Mouse (Mus musculus) embryonic facial prominence, embryonic 14.5 days (tissue): ENCODE data around the gene Fhl5. TPM values are rescaled to one million over a fixed set of nuclear protein-coding genes. Genes with fewer than 3 reads are reported as not detected.
"Not testable (repeated sequence)": the region's sequence is repeated elsewhere in the genome, so short reads cannot be mapped to it uniquely, and the experiment has no call there.

ENCODE experiments used
- ATAC-seq: fragments of 200-750 bp; cut with Nextera tagmentation; 2 replicates; pipeline ENCODE4 v1.8.0; 2017; ENCODE audit warnings: low read depth, moderate number of reproducible peaks, moderate TSS enrichment
- DNase-seq: peaks from one replicate; pipeline ENCODE4 v3.0.0-alpha.2; 2015; ENCODE audit warnings: low spot score
- H3K27ac ChIP-seq: fragments of 300-500 bp; sonication (generic); replicated peaks from 2 replicates; pipeline ENCODE4 v1.5.1; 2014; ENCODE audit warnings: low read depth, mild to moderate bottlenecking, low read length, moderate library complexity
- H3K27me3 ChIP-seq: fragments of 300-500 bp; sonication (generic); replicated peaks from 2 replicates; pipeline ENCODE4 v1.6.1; 2014; ENCODE audit warnings: low read length; ENCODE audit not compliant: control insufficient read depth, insufficient read depth
- H3K36me3 ChIP-seq: fragments of 300-500 bp; sonication (generic); 2 replicates; pipeline ENCODE4 v1.6.1; 2014; ENCODE audit warnings: low read length, mixed read lengths; ENCODE audit not compliant: control insufficient read depth, insufficient read depth
- H3K4me1 ChIP-seq: fragments of 300-500 bp; sonication (generic); 2 replicates; pipeline ENCODE4 v1.6.1; 2014; ENCODE audit warnings: antibody characterized with exemption, low read length; ENCODE audit not compliant: control insufficient read depth, insufficient read depth
- H3K4me2 ChIP-seq: fragments of 300-500 bp; sonication (generic); 2 replicates; pipeline ENCODE4 v1.6.1; 2014; ENCODE audit warnings: low read depth, mild to moderate bottlenecking, low read length, moderate library complexity, mixed read lengths
- H3K4me3 ChIP-seq: fragments of 300-500 bp; sonication (generic); 2 replicates; pipeline ENCODE4 v1.5.1; 2014; ENCODE audit warnings: low read depth, mild to moderate bottlenecking, low read length
- H3K9ac ChIP-seq: fragments of 300-500 bp; sonication (generic); 2 replicates; pipeline ENCODE4 v1.6.1; 2014; ENCODE audit warnings: low read depth, mild to moderate bottlenecking, low read length, moderate library complexity, mixed read lengths
- H3K9me3 ChIP-seq: fragments of 300-500 bp; sonication (generic); 2 replicates; pipeline ENCODE4 v1.6.1; 2016; ENCODE audit warnings: low read length; ENCODE audit not compliant: control insufficient read depth
- WGBS: fragments of 180-500 bp; shearing (Covaris S2); extraction: QIAGEN DNeasy Blood & Tissue Kit; methylation state at CpG from one replicate; pipeline ENCODE4 v1.1.7; 2014; 5-methylcytosine and 5-hydroxymethylcytosine counted together
- polyA plus RNA-seq: library from polyadenylated mRNA; unstranded; fragments of >200 nt; fragmentation: Nextera tagmentation; extraction: Ambion mirVana; gene quantifications from 2 replicates; pipeline ENCODE4 v1.2.1, GENCODE M21; 2014

Gene Fhl5
- polyA plus RNA-seq = 0.21 and 0.24 TPM in 2 replicates

DNA sequence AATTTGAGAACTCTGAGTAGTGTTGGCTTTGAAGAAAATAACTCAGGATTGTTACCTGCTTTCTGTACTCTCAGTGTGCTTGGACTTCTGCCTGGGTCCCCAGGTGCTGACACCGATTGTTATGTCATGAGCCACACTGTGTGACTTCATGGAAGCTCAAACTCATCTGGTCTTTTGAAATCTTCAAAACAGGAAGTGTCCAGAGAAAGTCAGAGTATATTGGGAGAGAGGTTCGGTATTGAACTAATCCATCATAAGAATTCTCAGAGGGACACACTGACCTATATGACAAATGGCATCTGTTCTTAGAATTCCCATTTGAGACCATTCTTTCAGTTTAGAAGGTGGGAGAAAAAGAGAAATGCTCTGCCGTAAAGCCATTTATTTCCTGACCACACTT lies at the start of gene Fhl5:
Gene Fhl5 (minus strand): TSS at position 101 of the 400 bp plus-strand sequence.
- no peak for DNase-seq
- no peak for ATAC-seq
- no peaks in the 10 kb centered on the region for H3K27me3 ChIP-seq
- no peaks in the 10 kb centered on the region for H3K9me3 ChIP-seq
- H3K4me2 ChIP-seq = no peak within 1 kb of the TSS
- no peaks in the 10 kb centered on the region for H3K4me1 ChIP-seq
- no peak within 1 kb of the TSS for H3K27ac ChIP-seq
- no peak within 1 kb of the TSS for H3K4me3 ChIP-seq
- 75% methylated on average over 3 of the region's 3 CpGs for WGBS
- no peak within 1 kb of the TSS for H3K9ac ChIP-seq
- 0 out of 2 replicates have a peak, but pooled peaks cover 2% of the 10 kb centered on the region for H3K36me3 ChIP-seq

- 80% methylated on average over 1 of the region's 1 CpGs for WGBS
- ATAC-seq, H3K4me2 ChIP-seq, H3K27ac ChIP-seq, H3K9me3 ChIP-seq, H3K27me3 ChIP-seq, H3K9ac ChIP-seq, H3K36me3 ChIP-seq, H3K4me3 ChIP-seq, DNase-seq, H3K4me1 ChIP-seq: not testable (repeated sequence)
Observed at GRCm38 (mm10) chr4:25285002-25285401, 42.3 kb upstream of the Fhl5 start.

- Histone ChIP-seq H3K4me1 (peaks cover 5% of the 10 kb centered on the region; the same call in 1 of the 2 replicates), H3K27me3 (no peaks in the 10 kb centered on the region), H3K36me3 (peaks cover 18% of the 10 kb centered on the region), H3K4me2 (peak within 1 kb of the TSS; percentile 66), H3K9me3 (no peaks in the 10 kb centered on the region), H3K27ac (peak within 1 kb of the TSS; percentile 98), H3K9ac (peak within 1 kb of the TSS; percentile 97), H3K4me3 (peak within 1 kb of the TSS; percentile 83)
- peak; percentile 99 for ATAC-seq
- WGBS = under 1% methylated on average over 25 of the region's 30 CpGs
- DNase-seq = peak; percentile 98
Observed at GRCm38 (mm10) chr4:25281671-25282038, 39.0 kb upstream of the Fhl5 start, which contains the start of gene Ufl1. Gene Ufl1, minus strand, starts transcription at chr4:25281821.

GRCm38 (mm10) chr4:25280938-25281670 lies 38.4 kb upstream of the Fhl5 start:
- Histone ChIP-seq H3K4me3 (peak overlapping the region; percentile 83), H3K36me3 (peaks cover 19% of the 10 kb centered on the region), H3K9me3 (no peaks in the 10 kb centered on the region), H3K27ac (peak overlapping the region; percentile 98), H3K9ac (peak overlapping the region; percentile 97), H3K4me1 (peaks cover 5% of the 10 kb centered on the region; the same call in 1 of the 2 replicates), H3K4me2 (peak overlapping the region; percentile 66), H3K27me3 (no peaks in the 10 kb centered on the region)
- ATAC-seq = peak; percentile 94
- peak; percentile 86 for DNase-seq
- WGBS = under 1% methylated on average over 23 of the region's 32 CpGs

- H3K27me3 ChIP-seq = no peaks in the 10 kb centered on the region
- no peak overlapping the region for H3K4me2 ChIP-seq
- 96% methylated on average over 7 of the region's 7 CpGs for WGBS
- no peak for DNase-seq
- no peak overlapping the region for H3K4me3 ChIP-seq
- H3K9ac ChIP-seq = no peak overlapping the region
- H3K27ac ChIP-seq = no peak overlapping the region
- ATAC-seq = no peak
- no peaks in the 10 kb centered on the region for H3K9me3 ChIP-seq
- H3K36me3 ChIP-seq = peaks cover 89% of the 10 kb centered on the region
- no peaks in the 10 kb centered on the region for H3K4me1 ChIP-seq
Observed at GRCm38 (mm10) chr4:25272861-25273627, 30.4 kb upstream of the Fhl5 start.

- 95% methylated on average over 1 of the region's 1 CpGs for WGBS
- DNase-seq (no peak), ATAC-seq (no peak)
- H3K4me1 ChIP-seq = no peaks in the 10 kb centered on the region
- H3K9me3 ChIP-seq = no peaks in the 10 kb centered on the region
- no peak overlapping the region for H3K4me3 ChIP-seq
- no peak overlapping the region for H3K4me2 ChIP-seq
- H3K9ac ChIP-seq = no peak overlapping the region
- H3K36me3 ChIP-seq = peaks cover 88% of the 10 kb centered on the region
- H3K27me3 ChIP-seq = no peaks in the 10 kb centered on the region
- no peak overlapping the region for H3K27ac ChIP-seq
Observed at GRCm38 (mm10) chr4:25271926-25272325, 29.2 kb upstream of the Fhl5 start.

DNA sequence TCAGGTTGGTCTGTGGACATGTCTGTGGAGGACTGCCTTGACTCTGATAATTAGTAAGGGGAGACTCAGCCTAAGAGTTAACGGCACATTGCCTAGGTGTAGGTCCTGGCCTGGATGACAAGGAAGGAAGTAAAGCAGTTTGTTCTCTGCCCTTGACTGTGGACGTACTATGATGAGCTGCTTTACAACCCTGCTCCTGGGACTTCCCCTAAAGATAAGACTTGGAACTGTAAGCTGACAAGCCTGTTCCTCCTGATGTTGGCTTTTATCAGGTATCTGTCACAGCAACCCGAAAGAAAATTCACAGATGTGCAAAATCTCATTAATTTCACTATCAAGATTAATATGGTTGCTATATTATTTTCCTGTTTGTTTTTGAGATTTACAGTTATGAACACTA lies 24.5 kb upstream of the Fhl5 start:
- 97% methylated on average over 3 of the region's 3 CpGs for WGBS
- H3K36me3 ChIP-seq = peaks cover 86% of the 10 kb centered on the region

DNA sequence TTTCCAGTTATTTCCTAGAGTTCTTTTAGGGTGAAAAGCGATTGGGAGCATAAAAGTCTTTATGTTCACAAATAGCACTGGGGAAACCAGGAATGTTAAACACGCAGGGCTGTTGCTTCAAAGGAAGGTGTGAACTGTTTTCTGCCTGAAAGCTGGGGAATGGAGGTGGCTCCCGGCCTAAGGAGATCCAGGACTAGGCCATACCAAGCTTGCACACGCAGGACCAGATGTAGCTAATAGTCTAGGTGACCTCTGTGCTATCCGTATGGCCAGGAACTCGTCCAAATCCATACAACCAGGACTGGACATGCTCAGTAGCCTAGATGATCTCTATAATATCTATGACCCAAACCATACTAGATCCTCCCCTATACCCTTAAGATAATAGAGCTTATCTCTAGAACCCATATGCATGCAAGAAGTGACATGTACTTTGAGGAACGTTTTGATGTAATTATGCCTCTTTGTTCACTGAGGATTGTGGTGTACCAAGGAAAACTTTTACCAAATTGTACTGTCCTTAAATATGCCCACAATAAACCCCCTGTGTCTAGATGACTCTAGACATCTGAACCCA lies 15.2 kb upstream of the Fhl5 start:
- no peaks in the 10 kb centered on the region for H3K9me3 ChIP-seq
- ATAC-seq (no peak), DNase-seq (no peak)
- 88% methylated on average over 7 of the region's 7 CpGs for WGBS
- no peak overlapping the region for H3K4me2 ChIP-seq
- H3K4me1 ChIP-seq = no peaks in the 10 kb centered on the region
- H3K36me3 ChIP-seq = peaks cover 58% of the 10 kb centered on the region
- H3K9ac ChIP-seq = no peak overlapping the region
- no peak overlapping the region for H3K4me3 ChIP-seq
- H3K27ac ChIP-seq = no peak overlapping the region
- no peaks in the 10 kb centered on the region for H3K27me3 ChIP-seq

More for the DNA sequence above, 24.5 kb upstream of the Fhl5 start:
- no peak overlapping the region for H3K27ac ChIP-seq
- H3K4me3 ChIP-seq = no peak overlapping the region
- DNase-seq (no peak), ATAC-seq (no peak)
- no peaks in the 10 kb centered on the region for H3K4me1 ChIP-seq
- H3K9ac ChIP-seq = no peak overlapping the region
- H3K4me2 ChIP-seq = no peak overlapping the region
- peaks cover 4% of the 10 kb centered on the region; the same call in 1 of the 2 replicates for H3K9me3 ChIP-seq
- no peaks in the 10 kb centered on the region for H3K27me3 ChIP-seq
